Mouse (Mus musculus) hindbrain, embryonic 12.5 days (tissue): ENCODE measurements around the gene Slc9a5. TPM values are rescaled to one million over a fixed set of nuclear protein-coding genes. Genes with fewer than 3 reads are reported as not detected.

Experiments
- ATAC-seq: fragments of 200-750 bp; cut with Nextera tagmentation; 2 replicates; pipeline ENCODE4 v1.8.0; 2017; ENCODE audit warnings: moderate TSS enrichment; ENCODE audit not compliant: low FRiP score
- H3K27ac ChIP-seq: fragments of 300-500 bp; sonication (generic); 2 replicates; pipeline ENCODE4 v1.5.1; 2016; ENCODE audit warnings: mild to moderate bottlenecking
- H3K27me3 ChIP-seq: fragments of 300-500 bp; sonication (generic); 2 replicates; pipeline ENCODE4 v1.6.1; 2016; ENCODE audit warnings: mild to moderate bottlenecking
- H3K36me3 ChIP-seq: fragments of 300-500 bp; sonication (generic); 2 replicates; pipeline ENCODE4 v1.6.1; 2016; ENCODE audit warnings: mild to moderate bottlenecking
- H3K4me1 ChIP-seq: fragments of 300-500 bp; sonication (generic); 2 replicates; pipeline ENCODE4 v1.6.1; 2016
- H3K4me2 ChIP-seq: fragments of 300-500 bp; sonication (generic); replicated peaks from 2 replicates; pipeline ENCODE4 v1.6.1; 2016; ENCODE audit warnings: mild to moderate bottlenecking
- H3K4me3 ChIP-seq: fragments of 300-500 bp; sonication (generic); 2 replicates; pipeline ENCODE4 v1.5.1; 2016; ENCODE audit warnings: mild to moderate bottlenecking
- H3K9ac ChIP-seq: fragments of 300-500 bp; sonication (generic); 2 replicates; pipeline ENCODE4 v1.6.1; 2016; ENCODE audit warnings: mild to moderate bottlenecking, moderate library complexity
- H3K9me3 ChIP-seq: fragments of 300-500 bp; sonication (generic); replicated peaks from 2 replicates; pipeline ENCODE4 v1.6.1; 2016; ENCODE audit warnings: mild to moderate bottlenecking
- WGBS: fragments of 180-500 bp; shearing (Covaris S2); methylation state at CpG from one replicate; pipeline ENCODE4 v1.1.7; 2016; 5-methylcytosine and 5-hydroxymethylcytosine counted together
- microRNA counts: library from miRNA; unstranded; fragments of <30 nt; microRNA quantifications from one replicate; lab custom pipeline; 2017
- microRNA-seq: library from miRNA; unstranded; fragments of <30 nt; microRNA quantifications from one replicate; pipeline ENCODE4, GENCODE M21; 2017
- polyA plus RNA-seq: library from polyadenylated mRNA; unstranded; fragments of >200 nt; fragmentation: Nextera tagmentation; extraction: Ambion mirVana; gene quantifications from 2 replicates; pipeline ENCODE4 v1.2.1, GENCODE M21; 2016

Slc9a5 gene
- polyA plus RNA-seq, 1 experiment from 2014 or later = 7.2 TPM

DNA sequence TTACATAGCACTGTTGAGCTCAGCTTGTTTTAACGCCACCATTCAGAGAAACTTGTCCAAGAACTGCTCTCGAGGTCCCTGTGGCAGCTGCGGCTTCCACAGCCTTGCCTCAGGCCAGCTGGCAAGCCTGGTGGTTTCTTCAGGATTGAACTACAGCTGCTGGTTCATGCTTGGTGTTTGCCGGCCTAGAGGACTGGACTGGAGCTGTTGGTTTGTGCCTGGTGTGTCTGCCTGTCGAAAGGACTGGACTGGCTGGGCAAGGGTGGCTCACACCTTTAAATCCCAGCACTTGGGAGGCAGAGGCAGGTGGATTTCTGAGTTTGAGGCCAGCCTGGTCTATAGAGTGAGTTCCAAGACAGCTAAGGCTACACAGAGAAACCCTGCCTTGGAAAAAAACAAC is 51.4 kb downstream of the Slc9a5 start:
- H3K27me3 ChIP-seq = no peaks in the 10 kb centered on the region
- no peaks in the 10 kb centered on the region for H3K4me1 ChIP-seq
- WGBS = 89% methylated on average over 5 of the region's 5 CpGs
- ATAC-seq = no peak
- no peak overlapping the region for H3K4me3 ChIP-seq
- no peak overlapping the region for H3K27ac ChIP-seq
- no peak overlapping the region for H3K9ac ChIP-seq
- H3K36me3 ChIP-seq = no peaks in the 10 kb centered on the region
- H3K9me3 ChIP-seq = 0 out of 2 replicates have a peak, but pooled peaks cover 3% of the 10 kb centered on the region
- H3K4me2 ChIP-seq = no peak overlapping the region

DNA sequence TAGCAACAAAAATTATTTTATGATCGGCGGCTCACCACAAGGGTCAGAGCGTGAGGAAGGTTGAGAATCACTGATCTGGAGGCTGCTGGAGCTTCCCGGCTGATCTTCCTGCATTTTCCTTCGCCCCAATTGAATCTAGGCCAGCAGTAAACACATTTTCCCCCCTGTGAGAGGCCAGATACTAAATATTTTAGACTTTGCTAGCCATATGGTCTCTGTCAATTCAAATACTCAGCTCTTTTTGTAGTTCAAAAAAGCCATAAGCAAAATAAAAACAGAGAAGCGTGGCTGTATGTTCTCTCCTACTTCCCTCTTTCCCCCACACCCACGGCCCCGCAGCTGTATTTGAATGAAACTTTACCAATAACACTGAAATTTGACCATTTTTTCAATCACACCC is 54.8 kb downstream of the Slc9a5 start:
- Histone ChIP-seq H3K36me3 (no peaks in the 10 kb centered on the region), H3K9ac (no peak overlapping the region), H3K27me3 (no peaks in the 10 kb centered on the region), H3K4me1 (no peaks in the 10 kb centered on the region), H3K27ac (no peak overlapping the region), H3K4me2 (no peak overlapping the region), H3K4me3 (no peak overlapping the region), H3K9me3 (0 out of 2 replicates have a peak, but pooled peaks cover 3% of the 10 kb centered on the region)
- WGBS = 92% methylated on average over 8 of the region's 8 CpGs
- ATAC-seq = no peak

GRCm38 (mm10) chr8:105404496-105404895 is 55.9 kb downstream of the Slc9a5 start:
- Histone ChIP-seq H3K9me3 (0 out of 2 replicates have a peak, but pooled peaks cover 3% of the 10 kb centered on the region), H3K27me3 (no peaks in the 10 kb centered on the region), H3K4me1 (no peaks in the 10 kb centered on the region), H3K27ac (no peak overlapping the region), H3K4me2 (no peak overlapping the region), H3K4me3 (no peak overlapping the region), H3K36me3 (no peaks in the 10 kb centered on the region), H3K9ac (no peak overlapping the region)
- WGBS = 47% methylated on average over 1 of the region's 1 CpGs
- ATAC-seq = no peak

DNA sequence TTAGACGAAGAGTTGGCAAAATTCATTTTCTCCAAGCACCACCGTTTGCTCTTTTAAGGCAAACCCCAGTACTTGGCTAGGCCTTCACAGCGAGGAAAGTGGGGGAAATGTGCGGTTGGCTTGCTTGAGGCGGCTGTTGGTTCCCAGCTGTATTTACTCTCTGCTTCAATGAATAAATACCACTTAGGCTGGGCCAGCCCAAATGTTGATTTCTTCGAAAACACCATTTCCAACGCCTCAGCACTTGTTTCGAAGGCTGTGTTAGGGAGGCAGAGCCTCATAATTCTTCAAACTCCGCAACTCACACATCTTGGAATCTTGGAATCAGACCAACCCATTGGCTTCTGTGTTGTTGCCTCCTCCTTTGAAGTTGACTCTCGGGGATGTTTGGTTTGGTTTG is 57.8 kb downstream of the Slc9a5 start:
- no peak overlapping the region for H3K4me2 ChIP-seq
- 83% methylated on average over 10 of the region's 10 CpGs for WGBS
- H3K27ac ChIP-seq = no peak overlapping the region
- no peaks in the 10 kb centered on the region for H3K4me1 ChIP-seq
- no peaks in the 10 kb centered on the region for H3K27me3 ChIP-seq
- ATAC-seq = no peak
- no peak overlapping the region for H3K9ac ChIP-seq
- no peak overlapping the region for H3K4me3 ChIP-seq
- H3K36me3 ChIP-seq = no peaks in the 10 kb centered on the region
- H3K9me3 ChIP-seq = no peaks in the 10 kb centered on the region

DNA sequence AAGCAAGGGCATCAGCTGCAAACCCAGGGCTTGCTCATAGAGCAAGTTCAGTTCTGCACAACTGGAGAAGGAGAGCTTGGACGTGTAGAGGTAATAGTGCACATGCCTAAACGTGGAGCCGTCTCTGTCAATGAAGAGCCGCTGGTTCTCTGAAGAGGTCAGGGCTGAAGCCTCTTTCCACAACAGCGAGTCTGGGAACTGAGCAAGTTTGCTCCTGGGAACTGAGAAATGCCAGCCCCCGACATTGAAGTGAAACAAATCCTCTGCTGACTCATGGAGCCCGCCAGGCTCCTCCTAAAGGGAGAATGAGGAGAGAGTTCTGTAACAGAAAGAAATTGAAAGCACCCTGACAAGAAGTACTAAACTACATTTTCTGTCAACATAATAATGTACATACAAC is 59.7 kb downstream of the Slc9a5 start:
- Histone ChIP-seq H3K36me3 (no peaks in the 10 kb centered on the region), H3K4me1 (peaks cover under 1% of the 10 kb centered on the region), H3K27ac (no peak overlapping the region), H3K9me3 (no peaks in the 10 kb centered on the region), H3K9ac (no peak overlapping the region), H3K4me2 (no peak overlapping the region), H3K27me3 (peaks cover 6% of the 10 kb centered on the region; the same call in 1 of the 2 replicates), H3K4me3 (no peak overlapping the region)
- ATAC-seq = no peak
- 66% methylated on average over 7 of the region's 7 CpGs for WGBS

DNA sequence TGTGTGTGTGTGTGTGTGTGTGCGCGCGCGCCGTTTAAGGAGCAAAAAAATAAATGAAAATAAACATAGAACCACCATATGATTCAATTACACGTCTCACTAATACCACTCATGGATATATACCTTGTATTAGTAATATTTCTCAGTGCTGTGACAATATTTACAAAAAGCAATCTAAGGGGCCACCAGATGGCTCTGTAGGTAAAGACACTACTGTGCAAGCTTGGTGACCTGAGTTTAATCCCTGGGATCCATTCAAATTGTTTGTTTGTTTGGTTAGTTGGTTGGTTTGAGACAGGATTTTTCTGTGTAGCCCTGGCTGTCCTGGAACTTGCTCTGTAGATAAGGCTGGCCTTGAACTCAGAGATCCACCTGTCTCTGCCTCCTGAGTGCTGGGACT is 61.3 kb downstream of the Slc9a5 start:
- Histone ChIP-seq H3K36me3 (no peaks in the 10 kb centered on the region), H3K4me3 (no peak overlapping the region), H3K9me3 (no peaks in the 10 kb centered on the region), H3K27me3 (peaks cover 21% of the 10 kb centered on the region; the same call in 1 of the 2 replicates), H3K4me2 (no peak overlapping the region), H3K27ac (no peak overlapping the region), H3K4me1 (peaks cover 6% of the 10 kb centered on the region), H3K9ac (no peak overlapping the region)
- WGBS = 89% methylated on average over 6 of the region's 6 CpGs
- no peak for ATAC-seq

DNA sequence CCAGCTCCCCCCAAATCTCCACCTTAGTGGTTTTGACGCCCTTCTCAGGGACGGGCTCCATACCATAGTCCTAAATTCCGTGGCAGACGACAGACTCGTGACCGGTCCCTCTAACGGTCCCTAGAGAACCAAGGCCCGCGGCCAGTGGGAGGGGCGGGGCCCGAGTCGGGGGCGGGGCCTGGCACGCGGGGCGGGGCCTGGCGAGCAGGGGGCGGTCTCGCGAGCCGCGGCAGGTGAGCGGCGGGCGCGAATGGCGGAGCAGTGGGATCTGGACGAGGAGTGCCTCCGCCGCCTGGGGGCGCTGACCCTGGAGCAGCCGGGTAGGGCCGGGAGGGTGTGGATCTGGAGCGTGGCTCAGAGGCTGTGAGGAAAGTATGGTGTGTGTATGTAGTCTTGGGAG is 64.7 kb downstream of the Slc9a5 start, which contains the start of the genes Kctd19 and Lrrc36:
Gene Kctd19 (minus strand): TSS at position 112 of the 400 bp plus-strand sequence.
Gene Lrrc36 (plus strand): TSS at position 181 of the 400 bp plus-strand sequence.
- 0 out of 2 replicates have a peak within 1 kb of the TSS, but pooled peaks have one; percentile 15 for H3K9ac ChIP-seq
- ATAC-seq = peak; percentile 74
- peaks cover 6% of the 10 kb centered on the region for H3K4me1 ChIP-seq
- peaks cover 21% of the 10 kb centered on the region; the same call in 1 of the 2 replicates for H3K27me3 ChIP-seq
- H3K27ac ChIP-seq = no peak within 1 kb of the TSS
- H3K9me3 ChIP-seq = no peaks in the 10 kb centered on the region
- H3K4me2 ChIP-seq = peak within 1 kb of the TSS; percentile 48
- H3K36me3 ChIP-seq = no peaks in the 10 kb centered on the region
- WGBS = 2% methylated on average over 34 of the region's 34 CpGs
- peak within 1 kb of the TSS; percentile 25 for H3K4me3 ChIP-seq

DNA sequence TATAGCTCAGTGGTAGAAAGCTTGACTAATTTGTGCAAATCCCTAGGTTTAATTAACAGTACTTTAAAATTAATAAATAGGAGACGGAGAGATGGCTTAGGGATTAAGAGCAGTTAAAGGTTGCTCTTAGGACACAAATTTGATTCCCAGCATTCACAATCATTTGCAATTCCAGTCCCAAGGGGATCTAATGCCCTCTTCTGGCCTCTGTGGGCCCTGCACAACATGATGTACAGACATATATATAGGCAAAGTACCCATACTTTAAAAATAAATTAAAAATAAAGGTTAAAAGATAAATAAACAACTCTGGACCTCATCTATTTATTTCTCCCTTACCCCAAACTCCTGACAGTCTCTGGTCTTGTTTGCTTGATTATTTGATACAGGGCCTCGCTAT is 70.3 kb downstream of the Slc9a5 start:
- no peak overlapping the region for H3K27ac ChIP-seq
- WGBS = 74% methylated on average over 2 of the region's 2 CpGs
- H3K4me1 ChIP-seq = no peaks in the 10 kb centered on the region
- no peaks in the 10 kb centered on the region for H3K36me3 ChIP-seq
- no peak for ATAC-seq
- no peak overlapping the region for H3K9ac ChIP-seq
- H3K4me3 ChIP-seq = no peak overlapping the region
- H3K27me3 ChIP-seq = peaks cover 8% of the 10 kb centered on the region; the same call in 1 of the 2 replicates
- H3K9me3 ChIP-seq = no peaks in the 10 kb centered on the region
- no peak overlapping the region for H3K4me2 ChIP-seq

MicroRNAs within 50 kb of the gene (microRNA counts, 519-probe panel; counts per million panel counts)
- microRNA mmu-miR-328 (lab: Ali Mortazavi, UCI) = 3,289 counts per million, percentile 73 among the panel's probes with 10 or more counts

Small RNA genes lying within 50 kb of the gene (microRNA-seq; reads per million reads assigned to microRNA genes)
- not detected for gene Gm27320
- 347 reads per million, percentile 62 among the genes with 10 or more reads in this experiment for gene Mir328

Other genes with a start within 250 kb of the Slc9a5 start
- not detected in 2 replicates for gene Ces4a, start 217.0 kb upstream of the Slc9a5 start, polyA plus RNA-seq
- gene Cbfb, start 178.2 kb upstream of the Slc9a5 start, polyA plus RNA-seq = 66.2 and 72.5 TPM in 2 replicates
- 28.5 and 28.9 TPM in 2 replicates for gene D230025D16Rik, start 123.7 kb upstream of the Slc9a5 start, polyA plus RNA-seq
- gene B3gnt9, start 93.7 kb upstream of the Slc9a5 start, polyA plus RNA-seq = 7.5 and 9.5 TPM in 2 replicates
- gene Tradd, start 84.2 kb upstream of the Slc9a5 start, polyA plus RNA-seq = 17.2 and 17.5 TPM in 2 replicates
- 0.97 and 1.4 TPM in 2 replicates for gene Fbxl8, start 84.2 kb upstream of the Slc9a5 start, polyA plus RNA-seq
- gene Hsf4, start 79.0 kb upstream of the Slc9a5 start, polyA plus RNA-seq = 0.23 TPM in 1 of 2 replicates, not detected in the other
- 2.7 and 4.0 TPM in 2 replicates for gene Nol3, start 72.7 kb upstream of the Slc9a5 start, polyA plus RNA-seq
- gene 4931428F04Rik, start 59.0 kb upstream of the Slc9a5 start, polyA plus RNA-seq = 63.2 and 74.0 TPM in 2 replicates
- gene Exoc3l, start 52.7 kb upstream of the Slc9a5 start, polyA plus RNA-seq = 12.7 and 15.7 TPM in 2 replicates
- gene E2f4, start 51.2 kb upstream of the Slc9a5 start, polyA plus RNA-seq = 68.8 and 69.9 TPM in 2 replicates
- 2.7 and 3.2 TPM in 2 replicates for gene Elmo3, start 43.2 kb upstream of the Slc9a5 start, polyA plus RNA-seq
- 1.3 TPM in 2 replicates for gene Lrrc29, start 22.6 kb upstream of the Slc9a5 start, polyA plus RNA-seq
- 97.6 and 100 TPM in 2 replicates for gene Tmem208, start 22.5 kb upstream of the Slc9a5 start, polyA plus RNA-seq
- gene Fhod1, start 890 bp upstream of the Slc9a5 start, polyA plus RNA-seq = 1.4 and 2.0 TPM in 2 replicates
- 0.59 and 0.93 TPM in 2 replicates for gene Plekhg4, start 24.4 kb downstream of the Slc9a5 start, polyA plus RNA-seq
- gene Kctd19, start 64.7 kb downstream of the Slc9a5 start, polyA plus RNA-seq = 0.08 TPM in 1 of 2 replicates, not detected in the other
- 2.1 and 3.1 TPM in 2 replicates for gene Lrrc36, start 64.7 kb downstream of the Slc9a5 start, polyA plus RNA-seq
- 162 and 186 TPM in 2 replicates for gene Tppp3, start 122.7 kb downstream of the Slc9a5 start, polyA plus RNA-seq
- gene Zdhhc1, start 148.1 kb downstream of the Slc9a5 start, polyA plus RNA-seq = 35.8 and 36.1 TPM in 2 replicates
- gene Hsd11b2, start 169.9 kb downstream of the Slc9a5 start, polyA plus RNA-seq = 24.2 and 24.7 TPM in 2 replicates
- gene Atp6v0d1, start 217.2 kb downstream of the Slc9a5 start, polyA plus RNA-seq = 117 and 127 TPM in 2 replicates